Mouse (Mus musculus): ENCODE results near the gene Lrrk1. TPM values are rescaled to one million over a fixed set of nuclear protein-coding genes. Genes with fewer than 3 reads are reported as not detected.

The Lrrk1 gene
- total RNA-seq, 2 experiments from 2014 or later = 3.3 to 4.9 TPM

DNA sequence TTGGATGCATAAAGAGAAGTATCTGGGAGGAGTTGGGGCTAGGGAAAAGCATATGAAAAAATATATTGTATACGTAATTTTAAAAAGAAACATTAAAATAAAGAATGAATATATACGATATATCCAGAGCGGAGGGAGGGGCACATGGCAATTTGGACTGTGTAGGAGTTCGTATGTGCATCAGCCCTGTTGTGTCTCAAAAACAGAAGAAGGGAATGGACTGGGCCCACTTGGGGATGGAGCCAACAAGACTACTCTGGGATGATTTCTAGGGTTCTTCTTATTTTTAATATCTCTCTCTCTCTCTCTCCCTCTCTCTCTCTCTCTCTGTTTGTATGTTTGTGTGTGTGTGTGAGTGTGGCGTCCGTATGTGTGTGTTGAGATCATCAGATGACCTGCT lies 1.7 kb downstream of the Lrrk1 start:
- no peak for DNase-seq
- intact Hi-C loops (cut with DNase I) = no loop called here

DNA sequence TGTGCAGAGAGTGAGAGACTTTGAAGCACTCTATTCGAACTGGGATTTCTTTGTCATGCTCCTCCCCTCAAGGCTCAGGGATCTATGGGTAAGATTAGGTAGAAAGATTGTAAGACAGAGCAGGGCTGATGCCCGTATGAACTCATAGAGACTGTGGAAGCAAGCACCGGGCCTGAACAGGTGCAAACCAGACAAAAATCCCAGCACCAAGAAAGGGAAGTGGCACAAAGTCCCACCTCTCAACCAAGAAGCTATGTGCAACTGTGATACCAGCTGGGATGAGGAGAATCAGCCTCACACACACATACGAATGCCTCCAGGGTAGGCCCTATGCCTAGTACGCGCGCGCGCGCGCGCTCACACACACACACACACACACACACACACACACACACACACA lies 2.3 kb downstream of the Lrrk1 start:
- intact Hi-C loops (cut with DNase I) = no loop called here
- DNase-seq = no peak

DNA sequence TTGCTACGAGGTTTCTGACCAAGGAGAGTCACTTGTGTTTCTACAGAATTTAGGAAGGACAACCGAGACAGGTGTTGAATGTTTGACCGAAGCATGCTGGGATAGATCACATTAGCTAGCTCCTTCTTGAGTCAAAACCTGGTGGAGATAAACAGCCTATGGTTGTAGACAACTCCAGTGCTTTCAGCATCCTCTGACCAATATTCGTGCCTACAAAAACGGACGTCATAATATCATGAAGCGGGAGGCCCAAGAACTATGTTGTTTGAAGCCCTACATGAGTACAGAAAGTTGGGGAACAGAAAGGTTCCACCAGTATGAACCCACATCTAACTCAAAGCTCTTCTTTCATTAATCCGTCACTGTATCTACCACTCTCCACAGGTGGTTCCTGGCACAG lies 3.3 kb downstream of the Lrrk1 start:
- no peak for DNase-seq
- intact Hi-C loops (cut with DNase I) = no loop called here

- DNase-seq = no peak
- intact Hi-C loops (cut with DNase I) = no loop called here
These were observed 3.9 kb downstream of the Lrrk1 start for GRCm38 (mm10) chr7:66384213-66384612.

DNA sequence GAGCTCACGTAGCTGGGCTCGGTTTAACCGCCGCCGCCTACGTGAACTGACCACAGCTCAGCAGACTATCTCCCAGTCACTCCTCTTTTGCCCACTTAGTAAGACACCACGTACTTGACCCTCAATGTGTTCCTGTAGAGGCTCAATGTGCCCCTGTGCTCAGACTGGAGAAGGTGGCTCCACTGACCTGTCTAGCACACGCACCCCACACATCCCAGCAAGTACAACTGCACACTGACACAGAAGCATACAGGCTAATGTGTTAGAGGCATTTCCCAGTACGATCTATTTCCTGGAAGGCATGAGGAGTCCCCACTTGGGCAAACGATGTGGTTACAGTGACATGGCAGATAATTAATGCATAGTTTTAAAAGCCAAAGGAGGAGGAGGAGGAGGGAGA lies 11.6 kb downstream of the Lrrk1 start:
- intact Hi-C loops (cut with DNase I) = no loop called here
- no peak for DNase-seq

- DNase-seq = no peak
- intact Hi-C loops (cut with DNase I) = no loop called here
These were observed 12.4 kb downstream of the Lrrk1 start for GRCm38 (mm10) chr7:66375736-66376135.

- intact Hi-C loops (cut with DNase I) = no loop called here
- no peak for DNase-seq
These were observed 14.8 kb downstream of the Lrrk1 start for GRCm38 (mm10) chr7:66373391-66373790.

- no peak for DNase-seq
- intact Hi-C loops (cut with DNase I) = no loop called here
These were observed 17.2 kb downstream of the Lrrk1 start for GRCm38 (mm10) chr7:66370970-66371369.

DNA sequence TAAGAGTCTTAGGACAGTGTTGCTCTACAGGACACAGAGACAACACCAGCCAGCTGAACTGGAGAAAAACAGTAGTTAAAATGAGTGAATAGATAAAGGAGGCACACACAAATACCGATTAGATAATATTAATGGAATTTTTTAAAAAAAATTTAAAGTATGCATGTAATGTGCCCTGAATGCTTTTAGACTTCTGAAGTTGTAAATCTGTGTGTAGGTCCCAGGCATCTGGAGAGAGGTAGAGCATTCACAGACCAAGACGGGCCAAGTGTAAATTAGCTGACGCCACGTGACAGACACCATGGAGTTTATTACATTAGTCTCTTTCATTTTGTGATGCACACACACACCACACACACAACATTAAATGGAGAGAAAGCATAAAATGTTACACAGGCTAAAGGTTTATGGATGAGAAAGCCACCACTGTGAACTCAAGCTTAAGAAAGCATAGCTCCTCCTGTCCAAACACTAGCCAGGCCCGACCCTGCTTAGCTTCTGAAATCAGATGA lies 18.2 kb downstream of the Lrrk1 start:
- intact Hi-C loops (cut with DNase I) = no loop called here
- no peak for DNase-seq

DNA sequence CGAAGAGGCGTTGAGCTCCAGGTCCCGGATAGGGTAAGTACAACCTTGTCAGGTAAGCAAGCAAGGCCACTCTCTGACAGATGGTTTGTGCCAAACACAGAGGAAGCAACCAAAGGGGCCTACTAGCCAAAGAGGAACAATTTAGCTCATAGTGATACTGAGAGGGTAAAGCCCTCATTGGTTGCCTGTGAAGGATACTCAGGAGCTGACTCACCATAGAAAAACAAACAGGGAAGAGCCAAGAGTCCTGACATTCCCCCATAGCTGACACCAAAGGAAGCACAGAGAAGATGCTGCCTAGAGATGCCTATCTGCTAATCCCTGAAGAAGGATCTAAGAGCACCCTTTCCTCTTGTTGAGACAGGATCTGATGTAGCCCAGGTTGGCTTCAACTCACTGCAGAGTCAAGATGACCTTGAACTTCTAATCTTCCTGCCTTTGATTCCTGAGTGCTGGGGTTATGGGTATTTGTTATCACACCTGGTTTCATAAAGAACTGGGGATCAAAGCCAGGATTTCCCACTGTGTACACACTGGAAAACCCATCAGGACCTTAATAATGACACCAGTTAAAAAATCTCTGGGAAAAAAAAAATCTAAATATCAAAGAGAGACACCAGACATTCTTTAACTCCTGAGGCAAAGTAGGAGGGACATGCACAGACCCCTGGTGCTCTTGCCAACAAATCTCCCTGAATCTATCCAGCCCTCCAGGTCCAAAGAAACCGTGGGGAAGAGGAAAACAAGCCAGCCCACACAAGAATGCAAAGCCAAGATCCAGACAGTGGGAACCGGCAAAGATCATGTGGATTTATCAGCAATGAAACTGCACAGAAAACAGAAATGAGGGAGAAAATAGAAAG lies 18.8 kb downstream of the Lrrk1 start:
- DNase-seq = no peak
- intact Hi-C loops (cut with DNase I) = no loop called here

DNA sequence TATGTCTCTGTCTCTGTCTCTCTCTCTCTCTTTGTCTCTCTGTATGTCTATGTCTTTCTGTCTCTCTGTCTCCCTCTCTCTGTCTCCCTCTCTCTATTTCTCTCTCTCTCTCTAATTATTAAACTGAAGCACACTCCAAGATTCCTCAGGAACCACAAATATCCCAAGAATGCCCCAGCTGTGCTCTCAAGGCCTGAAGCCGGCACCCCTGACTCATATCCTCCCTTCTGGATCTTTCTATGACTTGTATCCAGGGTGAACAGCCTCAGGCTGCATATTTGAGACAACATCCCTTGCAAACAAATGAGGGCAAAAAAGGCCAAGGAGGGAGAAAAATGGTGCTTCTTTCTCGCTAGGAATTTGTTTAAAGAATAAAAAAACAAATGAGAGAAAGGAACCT lies 22.2 kb downstream of the Lrrk1 start, which contains the start of gene Gm10974:
Gm10974 (plus strand) TSS at position 2 of the 400 bp plus-strand sequence.
- no peak for DNase-seq

DNA sequence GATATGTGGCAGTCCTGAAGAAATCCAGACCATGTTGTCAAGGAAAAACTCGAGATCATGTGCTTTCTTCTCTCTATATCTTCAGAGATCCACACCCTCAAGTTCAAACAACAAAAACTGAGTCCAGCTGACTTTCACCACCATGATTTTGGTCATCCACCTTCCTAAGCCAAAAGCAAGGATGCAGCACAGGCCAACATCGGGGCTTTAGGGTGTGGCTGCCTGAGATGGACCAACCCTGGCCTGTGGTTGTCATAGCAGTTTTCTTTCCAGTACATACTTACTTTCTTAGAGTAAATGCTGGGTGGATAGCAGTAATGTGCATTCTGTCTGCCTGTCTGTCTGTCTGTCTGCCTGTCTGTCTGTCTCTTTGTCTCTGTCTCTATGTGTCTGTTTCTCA lies 22.7 kb downstream of the Lrrk1 start:
- intact Hi-C loops (cut with DNase I) = no loop called here
- no peak for DNase-seq

More for the DNA sequence above, 22.2 kb downstream of the Lrrk1 start, which contains the start of gene Gm10974:
- intact Hi-C loops (cut with DNase I) = no loop called here

DNA sequence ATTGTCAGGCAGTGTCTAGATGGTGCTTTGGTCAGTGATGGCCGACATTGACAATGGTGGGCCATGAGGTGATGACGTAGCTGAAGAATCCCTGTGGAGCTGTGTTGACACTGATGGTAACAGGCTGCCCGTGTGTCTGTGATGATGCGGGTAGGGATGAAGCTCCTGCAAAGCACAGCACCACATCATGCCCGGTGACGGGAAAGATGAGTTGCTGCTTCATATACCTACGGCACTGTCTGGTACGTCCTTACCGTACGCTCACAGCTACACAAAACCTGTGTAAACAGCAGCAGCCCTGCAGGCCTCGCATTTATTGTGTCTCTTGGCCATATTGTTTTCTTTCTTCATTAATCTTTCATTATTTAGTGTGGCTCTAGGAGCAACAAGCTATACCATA lies 23.7 kb downstream of the Lrrk1 start:
- no peak for DNase-seq
- intact Hi-C loops (cut with DNase I) = no loop called here

DNA sequence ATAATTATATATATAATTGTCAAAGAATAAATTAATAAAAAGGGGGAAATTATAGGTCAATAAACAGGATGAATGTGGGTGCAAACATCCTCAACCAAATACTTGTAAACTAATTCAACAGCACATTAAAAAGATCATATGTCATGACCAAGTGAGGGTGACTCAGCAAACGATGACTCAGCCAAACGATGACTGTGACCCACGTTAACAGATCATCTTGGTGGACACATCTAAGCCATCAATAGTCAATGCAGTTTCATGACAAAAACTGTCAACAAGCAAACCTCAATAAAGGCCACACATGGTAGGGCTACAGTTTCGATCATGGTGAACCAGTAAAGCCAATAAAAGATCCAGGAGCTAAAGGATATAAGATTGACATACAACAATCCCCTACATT lies 29.1 kb downstream of the Lrrk1 start:
- no peak for DNase-seq
- intact Hi-C loops (cut with DNase I) = no loop called here

DNA sequence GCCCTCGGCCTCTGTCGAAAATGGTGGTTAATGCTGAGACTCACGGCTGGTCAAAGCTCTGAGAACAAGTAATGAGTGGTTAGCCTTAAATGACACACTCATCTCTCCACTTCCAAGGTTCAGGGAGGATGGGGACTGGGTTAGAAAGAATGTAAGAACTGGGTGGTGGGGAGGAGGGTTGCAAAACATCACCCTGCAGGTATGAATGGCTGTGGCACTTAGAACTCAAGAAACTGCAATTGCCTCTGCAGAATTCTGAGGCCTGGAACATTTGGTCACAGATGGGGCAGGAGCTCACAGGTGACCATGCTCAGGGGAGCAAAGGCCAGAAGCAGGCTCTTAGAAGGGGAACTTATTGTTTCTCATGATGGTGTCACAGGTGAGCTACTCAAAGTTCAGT lies 29.7 kb downstream of the Lrrk1 start:
- intact Hi-C loops (cut with DNase I) = no loop called here
- DNase-seq = no peak

GRCm38 (mm10) chr7:66355791-66356522 lies 32.2 kb downstream of the Lrrk1 start:
- intact Hi-C loops (cut with DNase I) = no loop called here
- DNase-seq = no peak

GRCm38 (mm10) chr7:66354911-66355310 lies 33.2 kb downstream of the Lrrk1 start:
- no peak for DNase-seq
- intact Hi-C loops (cut with DNase I) = no loop called here

- intact Hi-C loops (cut with DNase I) = no loop called here
- DNase-seq = no peak
These were observed 37.1 kb downstream of the Lrrk1 start for GRCm38 (mm10) chr7:66351074-66351473.

- no peak for DNase-seq
- intact Hi-C loops (cut with DNase I) = no loop called here
These were observed 38.5 kb downstream of the Lrrk1 start for GRCm38 (mm10) chr7:66349670-66350069.

DNA sequence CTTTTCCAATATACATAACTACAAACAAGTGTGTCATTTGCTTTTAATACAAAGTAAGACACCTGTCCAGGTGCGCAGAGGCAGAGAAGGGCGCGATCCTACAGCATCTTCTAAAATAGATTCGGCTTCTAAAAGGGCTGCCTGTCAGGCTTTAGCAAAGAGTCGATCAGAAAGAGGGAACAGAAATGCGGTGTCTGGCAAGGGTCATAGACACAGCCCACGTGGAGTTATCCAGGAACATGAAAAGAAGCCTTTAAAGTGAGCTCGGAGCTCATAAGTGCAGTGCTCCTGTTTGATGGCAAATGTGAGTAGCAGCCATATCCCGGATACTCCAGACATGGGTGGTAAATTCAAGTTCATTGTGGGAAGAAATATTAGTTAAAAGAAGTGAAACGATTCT lies 39.6 kb downstream of the Lrrk1 start:
- intact Hi-C loops (cut with DNase I) = no loop called here
- no peak for DNase-seq

GRCm38 (mm10) chr7:66346959-66347663 lies 41.0 kb downstream of the Lrrk1 start:
- no peak for DNase-seq
- intact Hi-C loops (cut with DNase I) = no loop called here

Measured in gastrocnemius, postnatal 36 days (tissue).